Mouse (Mus musculus) monocyte, adult 5-6 weeks (primary cell): ENCODE measurements around the gene Scnm1. TPM values are rescaled to one million over a fixed set of nuclear protein-coding genes. Genes with fewer than 3 reads are reported as not detected.

Experiments
- ATAC-seq: fragments of 153-309, 156-312 bp; replicated peaks from 2 replicates; pipeline ENCODE4 v1.8.0; 2017; ENCODE audit warnings: mild to moderate bottlenecking; ENCODE audit not compliant: low TSS enrichment, insufficient number of reproducible peaks, severe bottlenecking, poor library complexity, low FRiP score
- total RNA-seq: library from RNA; stranded (forward); fragments of 200-1000, 200-491, 200-594 nt; gene quantifications from 3 replicates; pipeline ENCODE4 v1.2.3, GENCODE M21; 2017

The Scnm1 gene
- total RNA-seq: 65.3 to 128 TPM (median 82.5 TPM) in 3 replicates

DNA sequence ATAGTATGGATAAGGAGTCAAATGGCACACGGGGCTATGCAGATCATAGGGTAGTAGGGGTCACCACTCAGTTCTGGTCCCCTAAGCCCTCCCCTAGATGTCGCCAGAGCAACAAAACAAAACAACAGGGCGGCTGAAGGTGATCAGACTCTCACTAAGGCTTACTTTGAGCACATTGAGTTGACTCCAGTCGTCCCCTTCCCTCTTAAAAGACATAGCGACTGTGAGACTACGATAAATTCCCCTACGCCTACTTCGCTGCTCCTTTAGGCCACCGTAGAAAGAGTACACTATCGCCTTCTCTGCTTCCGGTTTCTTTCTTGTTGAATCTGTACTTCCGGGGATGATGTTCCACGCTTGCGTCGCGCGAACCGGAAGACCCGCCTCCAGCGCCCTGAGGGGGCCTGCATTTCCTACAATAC lies at the start of gene Scnm1, which contains the start of gene Lysmd1:
Gene Scnm1 (minus strand): TSS at position 332 of the 422 bp plus-strand sequence.
Gene Lysmd1 (plus strand): TSS at position 409 of the 422 bp plus-strand sequence.
- ATAC-seq: peak; percentile 93

DNA sequence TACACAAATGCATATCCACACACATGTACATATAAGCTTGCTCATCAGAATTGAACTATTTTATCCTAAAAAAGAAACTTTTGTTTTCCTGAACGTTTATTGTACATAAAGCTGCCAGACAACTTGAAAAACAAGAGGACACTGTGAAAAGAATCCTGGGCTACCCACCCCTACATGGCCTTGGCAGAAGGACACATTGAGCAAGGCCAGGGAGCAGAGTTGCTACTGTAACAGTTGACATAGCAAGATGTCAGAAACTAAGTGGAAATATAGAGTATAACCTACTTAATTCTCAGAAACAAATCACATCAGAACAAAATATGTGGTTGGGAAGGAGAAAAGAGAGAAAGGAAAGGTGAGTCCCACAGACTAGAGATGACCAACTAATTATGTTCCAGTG lies 48.0 kb upstream of the Scnm1 start:
- ATAC-seq: no peak

DNA sequence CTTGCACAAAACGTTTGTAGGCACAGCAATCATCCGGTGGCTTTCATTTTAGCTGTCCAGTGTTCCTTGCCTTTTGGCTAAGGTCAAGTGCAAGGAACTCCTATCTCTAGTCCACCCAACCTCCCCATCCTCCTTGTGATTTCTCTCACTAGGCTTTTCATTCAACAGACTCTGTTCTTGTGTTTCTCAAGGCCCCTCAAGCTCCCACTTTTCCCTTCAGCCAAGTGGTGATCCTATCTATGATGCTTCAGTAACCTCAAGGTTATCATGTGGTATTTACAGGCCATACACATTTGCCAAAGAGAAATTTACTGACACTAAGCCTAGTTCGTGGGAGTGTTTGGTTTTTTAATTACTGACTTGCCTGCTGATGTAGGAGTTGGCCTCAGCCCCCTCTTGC lies 46.1 kb upstream of the Scnm1 start:
- ATAC-seq: no peak

DNA sequence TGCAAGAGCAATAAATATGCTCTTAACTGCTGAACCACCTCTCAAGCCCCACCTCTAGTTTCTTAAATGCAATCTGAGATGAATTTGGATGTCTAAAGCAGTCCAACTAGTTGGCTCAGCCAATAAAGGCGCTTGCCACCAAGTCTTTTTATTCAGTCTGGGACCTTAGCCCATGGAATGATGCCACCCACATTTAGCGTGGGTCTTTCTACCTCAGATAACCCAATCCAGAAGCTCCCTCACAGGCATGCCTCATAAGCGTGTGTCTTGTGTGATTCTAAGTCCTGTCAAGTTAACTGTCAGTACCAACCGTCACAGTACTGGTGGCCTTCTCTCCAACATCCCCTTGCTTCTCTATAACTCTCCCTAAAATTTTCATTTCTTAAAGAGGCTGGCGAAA lies 45.1 kb upstream of the Scnm1 start:
- no peak for ATAC-seq

DNA sequence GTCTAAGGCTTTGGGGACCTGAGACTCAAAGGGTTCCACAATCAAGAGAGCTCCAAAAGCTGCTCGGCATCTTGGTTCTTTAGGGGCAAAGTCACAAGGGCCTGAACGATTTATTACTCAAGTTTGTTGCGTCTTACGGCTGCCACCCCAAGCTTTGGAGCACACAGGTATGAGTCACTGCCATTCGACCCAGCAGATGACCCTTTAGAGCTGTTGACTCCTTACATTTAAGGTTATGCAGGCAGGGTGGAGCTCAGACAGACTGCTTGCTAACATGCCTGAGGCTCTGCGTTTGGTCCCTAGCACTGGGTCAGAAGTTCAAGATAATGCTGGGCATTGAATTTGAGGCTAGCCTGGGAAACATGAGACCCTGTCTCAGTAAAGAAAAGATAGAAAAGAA lies 43.8 kb upstream of the Scnm1 start:
- ATAC-seq: no peak

DNA sequence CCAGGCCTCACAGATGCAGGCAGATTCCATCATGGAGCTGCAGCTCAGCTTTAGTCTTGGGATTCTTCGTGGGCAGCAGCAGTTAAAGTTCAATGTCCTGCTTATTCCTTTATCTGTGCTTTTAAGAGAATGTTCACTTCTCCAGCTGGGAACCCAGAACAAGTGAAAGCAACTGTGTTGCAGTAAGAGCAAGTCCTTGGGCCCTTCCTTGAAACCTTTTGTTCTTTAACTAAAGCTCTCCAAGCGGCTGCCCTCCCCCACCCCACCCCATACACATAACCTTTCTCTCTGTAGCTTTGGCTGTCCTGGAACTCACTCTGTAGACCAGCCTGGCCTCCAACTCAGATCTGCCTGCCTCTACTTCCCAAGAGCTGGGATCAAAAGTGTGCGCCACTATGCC lies 42.7 kb upstream of the Scnm1 start:
- ATAC-seq: no peak

DNA sequence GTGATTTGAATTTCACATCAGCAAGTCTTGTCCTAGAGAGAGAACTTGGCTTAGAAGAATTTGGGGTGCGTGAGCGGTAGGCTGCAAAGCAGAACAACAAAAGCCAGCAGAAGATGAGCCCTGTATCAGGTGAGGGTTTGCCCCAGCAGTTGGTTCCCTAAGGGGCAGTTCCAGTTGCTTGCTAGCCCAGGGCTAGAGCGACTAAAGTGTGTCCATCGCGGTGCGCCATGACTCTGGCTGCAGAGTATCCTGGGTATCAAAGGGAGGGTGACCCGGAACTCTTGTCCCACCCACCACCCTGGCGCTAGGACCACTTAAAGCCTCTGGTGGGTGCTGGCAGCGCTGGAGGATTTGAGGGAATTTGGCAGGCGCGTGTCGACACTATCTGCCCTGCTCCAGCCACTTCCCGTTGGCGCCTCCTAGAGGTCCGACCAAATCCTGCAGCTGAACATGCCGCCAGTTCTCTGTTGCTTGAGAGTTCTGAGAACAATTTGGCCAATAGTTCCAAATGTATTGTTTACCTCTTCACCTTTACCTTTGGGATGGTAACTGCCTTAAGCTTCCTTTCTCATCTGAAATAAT lies 40.3 kb upstream of the Scnm1 start:
- peak; percentile 88 for ATAC-seq

DNA sequence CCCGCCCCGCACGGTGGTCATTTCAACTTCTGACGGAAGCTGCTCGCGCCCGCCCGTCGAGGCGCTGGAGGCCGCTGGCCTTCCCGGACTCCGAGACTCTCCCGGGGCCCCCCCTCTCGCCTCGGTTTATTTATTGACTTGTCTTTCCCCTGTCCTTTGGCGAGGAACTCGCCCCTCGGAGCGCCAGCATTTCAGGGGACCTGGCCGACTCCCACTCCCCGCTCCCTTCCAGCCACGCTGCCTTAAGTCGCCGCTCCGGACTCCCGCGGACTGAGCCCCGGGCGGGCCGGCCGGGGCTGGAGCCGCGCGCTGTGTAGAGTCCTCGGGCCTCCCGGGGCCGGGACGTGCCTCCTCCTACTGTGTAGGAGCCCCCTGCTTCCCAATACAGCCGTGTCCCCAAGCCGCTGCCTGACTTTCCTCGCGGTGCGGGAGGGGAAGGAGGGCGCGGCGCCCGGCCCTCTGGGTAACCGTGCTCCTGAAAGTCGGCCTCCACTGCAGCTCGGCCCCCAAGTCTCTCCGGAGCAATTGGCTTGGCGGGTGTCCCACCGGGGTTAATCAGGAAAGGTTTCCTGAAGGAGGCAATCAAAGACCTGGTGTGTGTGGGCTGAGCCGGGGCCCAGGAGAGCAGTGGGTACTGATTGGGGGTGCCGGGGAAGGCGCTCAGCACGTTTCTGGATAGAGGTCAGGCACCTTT lies 39.6 kb upstream of the Scnm1 start:
- no peak for ATAC-seq

DNA sequence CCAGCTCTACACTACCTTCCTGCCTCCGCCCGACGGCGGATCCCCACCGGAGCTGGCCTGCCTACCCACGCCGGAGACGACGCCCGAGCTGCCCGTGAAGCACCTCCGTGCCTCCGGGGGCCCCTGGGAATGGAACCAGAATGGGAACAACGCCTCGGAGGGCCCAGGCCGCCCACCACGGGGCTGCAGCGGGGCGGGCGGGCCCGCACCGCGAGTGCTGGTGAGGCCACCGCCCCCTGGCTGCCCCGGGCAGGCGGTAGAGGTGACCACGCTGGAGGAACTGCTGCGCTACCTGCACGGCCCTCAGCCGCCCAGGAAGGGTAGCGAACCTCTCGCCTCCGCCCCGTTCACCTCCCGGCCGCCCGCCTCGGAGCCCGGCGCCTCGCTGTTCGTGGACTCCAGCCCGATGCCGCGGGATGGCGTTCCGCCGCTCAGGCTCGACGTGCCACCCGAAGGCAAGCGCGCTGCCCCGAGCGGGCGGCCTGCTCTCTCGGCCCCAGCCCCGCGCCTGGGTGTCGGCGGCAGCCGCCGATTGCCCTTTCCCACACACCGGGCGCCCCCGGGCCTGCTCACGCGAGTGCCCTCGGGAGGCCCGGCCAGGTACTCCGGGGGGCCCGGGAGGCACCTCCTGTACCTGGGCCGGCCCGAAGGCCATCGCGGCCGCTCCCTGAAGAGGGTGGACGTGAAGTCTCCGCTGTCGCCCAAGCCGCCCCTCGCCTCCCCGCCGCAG lies 38.9 kb upstream of the Scnm1 start:
- ATAC-seq: no peak

DNA sequence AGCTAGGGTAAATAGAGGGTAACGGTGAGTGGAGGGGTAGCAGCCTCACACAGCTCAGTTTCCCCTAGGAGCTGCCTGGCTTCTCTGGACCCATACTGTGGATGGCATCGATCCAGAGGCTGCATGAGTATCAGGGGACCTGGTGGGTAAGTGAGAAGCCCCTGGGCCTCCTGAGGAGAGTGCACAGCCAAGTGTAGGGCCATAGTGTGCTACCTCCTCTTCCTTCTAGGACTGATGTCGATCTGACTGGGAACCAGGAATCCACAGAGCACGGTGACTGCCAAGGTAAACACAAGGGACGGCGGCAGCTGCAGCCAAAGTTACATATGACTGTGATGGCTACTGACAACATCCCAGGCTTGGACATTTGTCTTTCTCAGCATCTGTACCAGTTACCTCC lies 37.3 kb upstream of the Scnm1 start:
- ATAC-seq: no peak

DNA sequence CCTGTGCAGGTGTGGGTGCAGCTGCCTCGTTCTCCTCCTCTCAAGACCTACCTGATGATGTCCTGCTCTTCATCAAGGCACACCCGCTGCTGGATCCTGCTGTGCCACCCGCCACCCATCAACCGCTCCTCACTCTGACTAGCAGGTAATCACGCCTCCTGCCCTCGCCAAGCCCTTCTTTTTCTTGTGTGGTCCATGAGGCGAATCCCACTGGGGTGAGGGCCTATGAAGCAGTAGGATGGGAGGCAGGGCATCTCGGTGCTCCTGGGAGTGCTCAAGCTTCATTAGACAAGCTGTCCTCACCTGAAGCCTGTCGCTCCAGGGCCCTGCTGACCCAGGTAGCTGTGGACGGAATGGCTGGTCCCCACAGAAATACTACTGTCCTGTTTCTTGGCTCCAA lies 36.2 kb upstream of the Scnm1 start:
- ATAC-seq: no peak

DNA sequence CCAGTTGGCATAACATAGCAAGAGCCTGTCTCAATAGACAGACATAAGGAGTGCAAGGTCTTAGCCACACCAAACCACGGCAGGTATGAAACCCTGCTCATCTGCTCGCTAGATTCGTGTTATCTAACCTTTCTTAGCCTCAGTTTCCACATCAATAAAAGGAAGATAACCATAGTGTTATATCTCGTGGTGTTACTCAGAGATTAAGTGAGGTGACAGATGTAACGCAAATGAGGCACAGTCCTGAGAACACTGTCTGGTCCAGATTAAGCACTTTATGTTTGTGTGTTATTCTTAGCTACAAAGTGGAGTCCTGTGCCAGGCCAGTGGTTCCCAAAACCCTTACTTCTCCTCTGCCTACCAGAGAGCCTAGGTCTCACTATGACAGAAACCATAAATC lies 31.0 kb upstream of the Scnm1 start:
- no peak for ATAC-seq

DNA sequence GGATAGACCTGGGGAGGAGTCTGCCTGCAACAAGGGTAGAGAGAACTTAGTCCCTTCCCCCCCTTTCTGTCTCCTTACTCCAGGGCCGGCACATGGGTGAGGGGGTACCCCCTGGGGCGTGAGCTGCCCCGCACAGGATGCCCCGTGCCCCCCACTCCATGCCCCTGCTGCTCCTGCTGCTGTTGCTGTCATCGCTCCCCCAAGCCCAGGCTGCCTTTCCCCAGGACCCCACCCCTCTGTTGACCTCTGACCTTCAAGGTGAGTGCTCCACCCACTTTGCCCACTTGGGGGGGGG lies 30.4 kb upstream of the Scnm1 start:
- no peak for ATAC-seq

DNA sequence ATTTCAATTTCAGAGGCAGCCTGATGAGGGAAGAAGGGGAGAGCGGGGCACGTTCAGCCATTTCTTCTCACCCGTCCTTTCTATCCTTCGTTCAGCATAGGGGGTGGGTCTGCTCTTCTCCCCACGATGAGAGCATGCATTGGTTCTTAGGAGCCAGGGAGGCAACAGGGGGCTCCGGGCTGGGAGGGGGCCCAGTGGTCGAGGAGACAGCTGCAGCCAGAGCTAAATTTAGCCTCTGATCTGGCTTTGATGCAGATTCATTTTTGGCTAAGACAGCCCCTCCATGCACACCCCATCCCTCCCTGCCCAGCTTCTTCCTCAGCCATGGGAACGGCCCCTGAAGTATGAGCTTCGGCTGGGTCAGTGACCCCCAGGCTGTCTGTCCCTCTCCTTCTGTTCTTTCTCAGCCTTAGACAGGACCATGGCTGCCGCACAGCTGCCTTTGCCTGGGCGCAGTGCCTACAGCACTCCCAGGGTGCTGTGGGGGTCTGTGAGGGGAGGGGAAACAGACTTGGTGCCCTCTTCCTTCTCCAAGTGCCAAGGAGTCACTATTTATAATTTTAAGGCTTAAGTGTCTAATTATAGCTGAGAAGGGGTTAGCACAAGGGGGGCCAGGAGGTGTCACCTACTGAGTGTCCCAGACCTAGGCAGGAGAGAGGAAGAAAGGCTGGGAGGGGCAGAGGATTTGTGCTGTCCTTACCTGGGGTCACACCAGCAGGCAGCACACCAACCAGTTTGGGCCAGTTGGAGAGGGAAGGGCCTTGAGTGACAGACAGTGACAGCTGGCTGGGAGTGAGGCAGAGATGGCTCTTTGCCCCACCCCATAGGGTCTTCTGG lies 29.8 kb upstream of the Scnm1 start:
- ATAC-seq: no peak

DNA sequence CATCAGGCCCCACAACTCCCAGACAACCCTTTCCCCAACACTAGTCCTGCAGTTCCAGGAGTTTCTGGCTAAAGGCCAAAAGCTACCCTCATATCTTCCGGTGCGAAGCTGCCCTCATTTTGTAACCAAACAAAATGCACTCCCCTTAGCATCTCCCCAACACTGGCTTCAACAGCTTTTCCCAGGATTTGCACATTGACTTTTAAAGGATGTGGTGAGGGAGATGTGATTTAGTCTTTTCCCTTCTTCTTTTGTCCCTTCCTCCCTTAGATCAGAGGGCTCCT lies 28.5 kb upstream of the Scnm1 start:
- ATAC-seq: no peak

DNA sequence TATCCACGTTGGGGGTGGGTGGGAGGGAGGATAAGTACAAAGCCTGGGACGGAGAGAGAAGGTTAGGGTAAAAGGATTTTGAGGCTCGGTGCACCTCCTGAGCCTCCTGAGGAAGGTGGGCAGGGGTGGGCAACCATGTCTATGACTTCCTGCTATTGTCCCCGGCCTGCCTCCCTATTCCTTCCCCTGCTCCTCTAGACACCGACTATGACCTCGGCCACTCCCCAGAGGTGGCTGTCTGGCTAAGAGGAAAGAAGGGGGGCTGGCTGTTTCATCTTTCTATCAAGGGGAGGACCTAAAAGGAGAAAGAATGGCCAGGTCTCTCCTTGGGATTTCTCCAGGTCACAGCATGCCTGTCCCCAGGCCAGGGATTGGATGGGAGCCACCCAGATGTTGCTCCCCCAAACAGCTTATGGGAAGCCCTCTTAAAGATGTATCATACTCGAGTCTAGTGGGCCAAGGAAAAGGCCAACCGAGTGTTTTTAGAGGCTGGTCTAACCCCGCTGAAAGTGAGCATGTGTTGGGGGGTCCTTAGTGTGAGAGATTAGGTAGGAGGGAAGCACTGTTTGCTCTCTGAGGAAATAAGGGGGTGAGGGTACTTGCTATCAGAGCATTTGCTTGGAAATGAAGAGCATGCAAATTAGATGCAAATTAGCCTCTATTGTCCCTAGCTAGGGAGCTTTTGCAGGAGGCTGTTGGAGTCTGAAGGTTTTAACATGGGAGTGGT lies 28.0 kb upstream of the Scnm1 start:
- ATAC-seq: no peak

DNA sequence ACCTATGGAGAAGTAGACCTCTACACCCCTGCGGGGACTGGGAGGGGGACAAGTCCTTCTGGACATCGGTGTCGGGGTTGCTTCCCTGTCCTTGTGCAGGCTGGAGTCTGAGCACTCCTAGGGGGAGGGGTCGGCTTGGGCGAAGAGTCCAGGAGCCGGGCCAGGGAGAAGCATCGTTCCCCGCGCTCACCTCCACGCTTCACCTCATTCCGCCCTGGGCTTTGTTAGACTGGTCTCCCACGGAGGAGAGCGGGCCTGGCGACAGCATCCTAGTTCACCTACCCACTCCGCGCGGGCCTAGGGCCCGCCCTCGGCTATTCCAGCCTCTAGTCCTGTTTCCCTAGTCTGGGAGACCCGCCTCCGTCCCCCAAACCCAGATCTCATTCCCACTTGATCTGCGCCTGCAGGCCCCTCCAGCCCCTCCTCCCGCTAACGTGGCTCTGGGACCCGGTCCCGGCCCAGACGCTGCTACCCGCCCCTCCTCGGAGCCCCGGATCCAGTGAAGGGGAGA lies 27.3 kb upstream of the Scnm1 start:
- no peak for ATAC-seq

DNA sequence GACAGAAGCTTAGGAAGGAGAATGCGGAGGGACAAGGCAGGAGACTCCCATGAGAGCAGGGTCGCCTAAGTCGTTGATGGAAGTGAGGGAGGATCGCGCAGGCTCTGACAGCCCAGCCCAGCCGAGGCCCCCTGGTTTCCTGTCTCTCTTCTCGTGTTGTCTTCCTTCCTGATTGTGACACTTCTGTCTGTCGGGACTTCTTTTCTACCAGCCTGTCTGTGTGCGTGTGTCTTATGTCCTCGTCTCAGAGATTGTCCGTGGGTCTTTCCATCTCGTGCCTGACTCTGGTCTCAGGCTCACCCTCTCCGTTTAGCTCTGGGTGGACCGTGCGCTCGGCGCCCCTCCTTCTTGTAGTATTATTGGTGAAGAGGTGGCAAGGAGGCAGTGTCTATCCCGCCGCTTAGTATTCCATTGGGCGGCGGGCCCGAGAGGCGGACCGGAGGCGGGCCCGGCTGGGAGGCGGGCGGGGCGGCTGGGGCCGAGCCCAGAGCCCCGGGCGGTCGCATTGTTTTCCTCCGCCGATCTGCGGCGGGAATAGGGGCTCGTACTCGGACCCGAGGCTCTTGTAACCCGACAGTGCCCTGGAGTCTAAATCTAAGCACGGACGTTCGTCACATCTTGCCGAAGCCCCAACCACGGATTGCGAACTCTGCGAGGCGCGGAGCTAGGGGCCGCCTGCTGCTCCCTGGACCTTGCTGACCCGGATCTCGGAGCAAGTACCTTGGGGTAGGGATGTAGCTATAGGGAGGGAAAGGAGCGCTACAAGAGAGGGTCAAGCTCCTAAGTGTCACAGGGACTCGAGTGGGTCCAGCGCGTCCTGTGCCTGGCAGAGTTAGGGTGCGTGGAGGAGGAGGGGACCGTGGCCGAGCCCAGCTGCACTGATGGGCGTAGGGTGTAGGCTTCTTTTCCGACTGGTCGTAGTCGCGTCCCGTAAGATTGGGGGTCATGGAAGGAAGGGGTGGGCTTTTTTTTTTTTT lies 26.5 kb upstream of the Scnm1 start, which contains the start of gene Sema6c:
Gene Sema6c (plus strand): TSS at position 471 of the 977 bp plus-strand sequence.
- ATAC-seq: peak; percentile 99
